Mouse (Mus musculus): Measurements from ENCODE around the gene Hcfc1r1.

The Hcfc1r1 gene

GRCm38 (mm10) chr17:23673424-23674073 is at the start of gene Hcfc1r1, which contains the start of gene Thoc6:
Gene Hcfc1r1 (plus strand): TSS chr17:23673596.
Gene Thoc6 (minus strand): TSS chr17:23673882.
- ATAC-seq (ENCODE audit: low TSS enrichment), result peak; percentile 95

- ATAC-seq (ENCODE audit: low TSS enrichment), result no peak
These were observed 45.6 kb upstream of the Hcfc1r1 start for GRCm38 (mm10) chr17:23627813-23628212.

- peak; percentile 100 for ATAC-seq (ENCODE audit: low TSS enrichment)
These were observed 43.0 kb upstream of the Hcfc1r1 start for GRCm38 (mm10) chr17:23630195-23631020.

- ATAC-seq (ENCODE audit: low TSS enrichment), result no peak
These were observed 42.2 kb upstream of the Hcfc1r1 start for GRCm38 (mm10) chr17:23631241-23631640.

- no peak for ATAC-seq (ENCODE audit: low TSS enrichment)
These were observed 28.5 kb upstream of the Hcfc1r1 start, which contains the start of gene Mmp25 for GRCm38 (mm10) chr17:23644613-23645495. Gene Mmp25 (minus strand): TSS chr17:23645277.

- ATAC-seq (ENCODE audit: low TSS enrichment), result no peak
These were observed 27.5 kb upstream of the Hcfc1r1 start for GRCm38 (mm10) chr17:23645894-23646293.

- no peak for ATAC-seq (ENCODE audit: low TSS enrichment)
These were observed 22.0 kb upstream of the Hcfc1r1 start for GRCm38 (mm10) chr17:23651363-23651762.

GRCm38 (mm10) chr17:23653324-23653723 is 20.1 kb upstream of the Hcfc1r1 start:
- ATAC-seq (ENCODE audit: low TSS enrichment), result no peak

GRCm38 (mm10) chr17:23654001-23654400 is 19.4 kb upstream of the Hcfc1r1 start:
- ATAC-seq (ENCODE audit: low TSS enrichment), result no peak

GRCm38 (mm10) chr17:23654410-23654809 is 19.0 kb upstream of the Hcfc1r1 start:
- no peak for ATAC-seq (ENCODE audit: low TSS enrichment)

GRCm38 (mm10) chr17:23658450-23658849 is 14.9 kb upstream of the Hcfc1r1 start:
- ATAC-seq (ENCODE audit: low TSS enrichment), result no peak

- ATAC-seq (ENCODE audit: low TSS enrichment), result no peak
These were observed 13.1 kb upstream of the Hcfc1r1 start, which contains the start of gene Bicdl2 for GRCm38 (mm10) chr17:23660117-23660875. Gene Bicdl2 (plus strand): TSS chr17:23660506.

- ATAC-seq (ENCODE audit: low TSS enrichment), result no peak
These were observed 12.6 kb upstream of the Hcfc1r1 start for GRCm38 (mm10) chr17:23660876-23661200.

GRCm38 (mm10) chr17:23661526-23661925 is 11.9 kb upstream of the Hcfc1r1 start:
- no peak for ATAC-seq (ENCODE audit: low TSS enrichment)

- no peak for ATAC-seq (ENCODE audit: low TSS enrichment)
These were observed 8.8 kb upstream of the Hcfc1r1 start for GRCm38 (mm10) chr17:23664556-23665021.

- no peak for ATAC-seq (ENCODE audit: low TSS enrichment)
These were observed 7.9 kb upstream of the Hcfc1r1 start for GRCm38 (mm10) chr17:23665511-23665910.

- ATAC-seq (ENCODE audit: low TSS enrichment), result no peak
These were observed 2.8 kb upstream of the Hcfc1r1 start for GRCm38 (mm10) chr17:23670516-23671074.

- no peak for ATAC-seq (ENCODE audit: low TSS enrichment)
These were observed 1.9 kb upstream of the Hcfc1r1 start for GRCm38 (mm10) chr17:23671519-23671918.

GRCm38 (mm10) chr17:23672761-23673160 is 635 bp upstream of the Hcfc1r1 start:
- ATAC-seq (ENCODE audit: low TSS enrichment), result no peak

- no peak for ATAC-seq (ENCODE audit: low TSS enrichment)
These were observed 1.0 kb downstream of the Hcfc1r1 start for GRCm38 (mm10) chr17:23674271-23674952.

Measured in frontal cortex, adult (tissue).